Mouse (Mus musculus): ENCODE data around the gene Ppil3. TPM values are rescaled to one million over a fixed set of nuclear protein-coding genes. Genes with fewer than 3 reads are reported as not detected.
A peak's percentile ranks its signal among the peaks of the same experiment; 100 is the strongest.

The Ppil3 gene
- 56.3 and 56.7 TPM in 2 replicates for polyA plus RNA-seq (2016; fragmentation: Nextera tagmentation; extraction: Ambion mirVana)

DNA sequence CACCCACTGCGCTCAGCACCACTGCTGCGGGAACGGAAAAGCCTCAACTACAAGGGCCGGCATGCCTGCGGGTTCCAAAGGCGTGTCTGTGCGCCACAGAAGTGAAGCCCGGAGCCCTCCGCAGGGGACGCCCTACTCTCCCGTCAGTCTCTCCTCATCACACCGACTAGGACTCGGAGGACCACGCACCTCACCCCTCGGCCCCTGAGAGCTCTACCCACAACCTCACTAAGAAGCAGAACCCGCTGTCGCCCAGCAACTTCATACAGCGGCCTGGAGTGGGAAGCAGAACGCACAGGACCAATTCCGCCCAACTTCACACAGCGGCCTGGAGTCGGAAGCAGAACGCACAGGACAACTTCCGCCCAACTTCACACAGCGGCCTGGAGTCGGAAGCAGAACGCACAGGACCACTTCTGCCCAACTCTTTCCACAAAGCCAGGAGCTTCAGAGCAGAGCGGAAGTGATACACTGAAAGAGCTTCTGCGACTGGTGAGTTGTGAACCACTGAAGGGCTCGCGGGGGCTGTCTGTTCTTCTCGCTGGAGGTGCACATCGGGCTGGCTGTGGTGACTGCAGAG is at the start of gene Ppil3, which contains the start of gene Nif3l1:
Gene Ppil3, minus strand, starts transcription at position 344 of the 580 bp plus-strand sequence.
Gene Nif3l1, plus strand, starts transcription at position 9 of the 580 bp plus-strand sequence.
- peaks cover 23% of the 10 kb centered on the region for H3K4me1 ChIP-seq (replicated peaks)
- H3K4me2 ChIP-seq, result peak within 1 kb of the TSS; percentile 73
- H3K36me3 ChIP-seq, result peaks cover 46% of the 10 kb centered on the region
- WGBS, result under 1% methylated on average over 33 of the region's 33 CpGs
- no peaks in the 10 kb centered on the region for H3K27me3 ChIP-seq
- H3K4me3 ChIP-seq (replicated peaks), result peak within 1 kb of the TSS; percentile 65
- H3K9ac ChIP-seq (replicated peaks), result peak within 1 kb of the TSS; percentile 82
- peak within 1 kb of the TSS; percentile 90 for H3K27ac ChIP-seq
- peak; percentile 91 for ATAC-seq (ENCODE audit: insufficient number of reproducible peaks, insufficient read depth, low FRiP score, low TSS enrichment, low read depth)
- no peaks in the 10 kb centered on the region for H3K9me3 ChIP-seq

DNA sequence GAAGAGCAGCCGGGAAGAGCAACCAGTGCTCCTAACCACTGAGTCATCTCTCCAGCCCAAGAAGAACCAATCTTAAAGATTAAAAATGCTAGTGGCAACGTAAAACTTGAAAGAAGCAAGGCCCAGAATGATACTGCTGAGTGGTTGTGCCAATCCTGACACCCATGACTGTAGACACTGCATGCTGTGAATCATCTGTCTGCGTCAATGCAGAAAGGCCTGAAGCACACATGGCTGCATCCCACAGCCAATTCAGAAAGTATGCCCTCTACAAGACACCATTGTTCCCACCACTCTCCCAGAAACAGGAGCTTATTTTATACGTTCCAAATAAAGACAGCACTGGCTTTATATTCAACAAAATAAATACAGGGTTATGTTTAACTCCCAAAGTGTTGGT is 37.4 kb upstream of the Ppil3 start:
- H3K9ac ChIP-seq (replicated peaks), result no peak overlapping the region
- H3K36me3 ChIP-seq, result peaks cover 85% of the 10 kb centered on the region
- ATAC-seq (ENCODE audit: insufficient number of reproducible peaks, insufficient read depth, low FRiP score, low TSS enrichment, low read depth), result no peak
- no peak overlapping the region for H3K4me2 ChIP-seq
- H3K9me3 ChIP-seq, result no peaks in the 10 kb centered on the region
- no peaks in the 10 kb centered on the region for H3K27me3 ChIP-seq
- H3K4me1 ChIP-seq (replicated peaks), result no peaks in the 10 kb centered on the region
- 90% methylated on average over 4 of the region's 4 CpGs for WGBS
- no peak overlapping the region for H3K27ac ChIP-seq
- H3K4me3 ChIP-seq (replicated peaks), result no peak overlapping the region

GRCm38 (mm10) chr1:58475662-58476061 is 30.4 kb upstream of the Ppil3 start:
- ATAC-seq (ENCODE audit: insufficient number of reproducible peaks, insufficient read depth, low FRiP score, low TSS enrichment, low read depth), result no peak
- no peaks in the 10 kb centered on the region for H3K4me1 ChIP-seq (replicated peaks)
- WGBS, result 97% methylated on average over 8 of the region's 8 CpGs
- no peak overlapping the region for H3K9ac ChIP-seq (replicated peaks)
- no peak overlapping the region for H3K4me2 ChIP-seq
- H3K27ac ChIP-seq, result no peak overlapping the region
- no peak overlapping the region for H3K4me3 ChIP-seq (replicated peaks)
- no peaks in the 10 kb centered on the region for H3K27me3 ChIP-seq
- H3K36me3 ChIP-seq, result peaks cover 86% of the 10 kb centered on the region
- no peaks in the 10 kb centered on the region for H3K9me3 ChIP-seq

DNA sequence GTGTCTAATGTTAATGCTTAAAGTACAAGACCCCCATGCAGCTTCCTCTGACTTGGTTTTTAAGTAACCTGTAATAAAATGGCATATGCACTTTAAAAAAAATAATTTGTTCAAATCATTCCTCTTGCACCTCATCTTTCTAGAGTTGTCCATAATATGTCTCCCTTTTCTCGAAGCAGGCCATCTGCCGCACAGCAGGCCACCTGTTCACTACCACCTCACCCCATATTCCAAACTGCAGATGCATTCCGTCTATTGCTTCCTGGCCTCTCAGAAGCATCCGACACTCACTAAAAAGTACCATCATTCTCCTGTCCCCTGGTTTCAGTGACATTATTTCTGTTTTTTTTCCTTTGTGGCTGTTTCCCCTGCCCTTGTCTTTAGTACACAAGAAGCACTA is 20.3 kb upstream of the Ppil3 start:
- H3K27me3 ChIP-seq, result no peaks in the 10 kb centered on the region
- no peaks in the 10 kb centered on the region for H3K4me1 ChIP-seq (replicated peaks)
- no peak overlapping the region for H3K9ac ChIP-seq (replicated peaks)
- ATAC-seq (ENCODE audit: insufficient number of reproducible peaks, insufficient read depth, low FRiP score, low TSS enrichment, low read depth), result no peak
- no peak overlapping the region for H3K27ac ChIP-seq
- 96% methylated on average over 4 of the region's 4 CpGs for WGBS
- H3K9me3 ChIP-seq, result no peaks in the 10 kb centered on the region
- peaks cover 87% of the 10 kb centered on the region for H3K36me3 ChIP-seq
- no peak overlapping the region for H3K4me2 ChIP-seq
- no peak overlapping the region for H3K4me3 ChIP-seq (replicated peaks)

- peaks cover 87% of the 10 kb centered on the region for H3K36me3 ChIP-seq
- H3K4me1 ChIP-seq (replicated peaks), result no peaks in the 10 kb centered on the region
- no peaks in the 10 kb centered on the region for H3K9me3 ChIP-seq
- no peak overlapping the region for H3K4me2 ChIP-seq
- H3K27ac ChIP-seq, result no peak overlapping the region
- 87% methylated on average over 4 of the region's 4 CpGs for WGBS
- no peak overlapping the region for H3K9ac ChIP-seq (replicated peaks)
- H3K27me3 ChIP-seq, result no peaks in the 10 kb centered on the region
- no peak for ATAC-seq (ENCODE audit: insufficient number of reproducible peaks, insufficient read depth, low FRiP score, low TSS enrichment, low read depth)
- no peak overlapping the region for H3K4me3 ChIP-seq (replicated peaks)
These were observed 19.8 kb upstream of the Ppil3 start for GRCm38 (mm10) chr1:58465042-58465441.

DNA sequence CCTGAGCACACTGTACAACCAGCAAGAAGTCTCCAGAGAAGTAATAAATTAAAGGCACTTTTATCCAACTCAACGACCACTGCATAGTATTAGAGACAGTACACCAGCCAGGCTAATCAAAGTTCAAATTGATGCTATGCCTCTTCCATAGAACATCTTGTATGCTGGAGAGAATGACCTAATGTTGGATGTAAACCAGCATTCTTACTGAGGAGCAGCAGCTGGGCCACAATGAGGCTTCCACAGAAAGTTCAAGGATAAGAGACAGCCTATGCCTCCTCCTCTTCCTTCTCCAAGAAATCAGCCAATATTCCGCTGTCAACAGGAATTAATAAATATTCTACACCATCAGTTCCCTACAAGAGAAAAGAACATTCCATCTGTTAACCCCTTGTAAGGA is 18.6 kb upstream of the Ppil3 start:
- no peak overlapping the region for H3K4me3 ChIP-seq (replicated peaks)
- no peaks in the 10 kb centered on the region for H3K9me3 ChIP-seq
- 95% methylated on average over 2 of the region's 2 CpGs for WGBS
- no peak for ATAC-seq (ENCODE audit: insufficient number of reproducible peaks, insufficient read depth, low FRiP score, low TSS enrichment, low read depth)
- no peaks in the 10 kb centered on the region for H3K4me1 ChIP-seq (replicated peaks)
- H3K36me3 ChIP-seq, result peaks cover 87% of the 10 kb centered on the region
- H3K27ac ChIP-seq, result no peak overlapping the region
- no peak overlapping the region for H3K4me2 ChIP-seq
- no peak overlapping the region for H3K9ac ChIP-seq (replicated peaks)
- no peaks in the 10 kb centered on the region for H3K27me3 ChIP-seq

- peaks cover 95% of the 10 kb centered on the region for H3K36me3 ChIP-seq
- no peaks in the 10 kb centered on the region for H3K27me3 ChIP-seq
- no peaks in the 10 kb centered on the region for H3K9me3 ChIP-seq
- no peak for ATAC-seq (ENCODE audit: insufficient number of reproducible peaks, insufficient read depth, low FRiP score, low TSS enrichment, low read depth)
- H3K27ac ChIP-seq, result no peak overlapping the region
- 95% methylated on average over 3 of the region's 3 CpGs for WGBS
- no peak overlapping the region for H3K4me3 ChIP-seq (replicated peaks)
- no peaks in the 10 kb centered on the region for H3K4me1 ChIP-seq (replicated peaks)
- H3K4me2 ChIP-seq, result no peak overlapping the region
- no peak overlapping the region for H3K9ac ChIP-seq (replicated peaks)
These were observed 15.3 kb upstream of the Ppil3 start for GRCm38 (mm10) chr1:58460566-58460965.

GRCm38 (mm10) chr1:58458867-58459266 is 13.6 kb upstream of the Ppil3 start:
- WGBS, result 96% methylated on average over 2 of the region's 2 CpGs
- no peak overlapping the region for H3K4me2 ChIP-seq
- no peak overlapping the region for H3K9ac ChIP-seq (replicated peaks)
- no peak overlapping the region for H3K27ac ChIP-seq
- ATAC-seq (ENCODE audit: insufficient number of reproducible peaks, insufficient read depth, low FRiP score, low TSS enrichment, low read depth), result no peak
- no peaks in the 10 kb centered on the region for H3K4me1 ChIP-seq (replicated peaks)
- no peaks in the 10 kb centered on the region for H3K9me3 ChIP-seq
- peaks cover 96% of the 10 kb centered on the region for H3K36me3 ChIP-seq
- H3K4me3 ChIP-seq (replicated peaks), result no peak overlapping the region
- no peaks in the 10 kb centered on the region for H3K27me3 ChIP-seq

GRCm38 (mm10) chr1:58458175-58458574 is 12.9 kb upstream of the Ppil3 start:
- Histone ChIP-seq H3K27ac (no peak overlapping the region), H3K27me3 (no peaks in the 10 kb centered on the region), H3K9ac (replicated peaks) (no peak overlapping the region), H3K4me3 (replicated peaks) (no peak overlapping the region), H3K36me3 (peaks cover 96% of the 10 kb centered on the region), H3K4me2 (no peak overlapping the region), H3K4me1 (replicated peaks) (no peaks in the 10 kb centered on the region), H3K9me3 (no peaks in the 10 kb centered on the region)
- WGBS, result 81% methylated on average over 5 of the region's 5 CpGs
- no peak for ATAC-seq (ENCODE audit: insufficient number of reproducible peaks, insufficient read depth, low FRiP score, low TSS enrichment, low read depth)

DNA sequence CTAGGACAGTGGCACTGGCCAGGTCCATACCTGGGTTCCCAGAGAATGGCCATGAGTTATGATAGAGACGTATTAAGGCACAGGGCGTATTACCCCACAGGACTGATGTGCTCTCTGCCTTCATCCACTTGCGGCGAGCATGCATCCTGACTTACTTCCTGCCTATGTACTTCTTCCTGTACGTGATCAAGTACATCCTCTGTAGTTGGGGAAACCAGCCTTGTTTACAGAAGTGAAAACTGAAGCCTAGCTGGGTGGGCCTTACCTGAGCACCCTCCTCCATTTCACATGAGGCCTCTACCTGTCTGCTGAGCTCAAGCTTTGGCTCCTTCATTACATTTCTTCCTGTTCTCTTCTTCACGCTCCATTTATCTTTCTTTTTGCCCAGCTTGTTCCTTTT is 9.0 kb upstream of the Ppil3 start:
- H3K4me2 ChIP-seq, result no peak overlapping the region
- no peaks in the 10 kb centered on the region for H3K27me3 ChIP-seq
- H3K4me3 ChIP-seq (replicated peaks), result no peak overlapping the region
- no peak overlapping the region for H3K27ac ChIP-seq
- ATAC-seq (ENCODE audit: insufficient number of reproducible peaks, insufficient read depth, low FRiP score, low TSS enrichment, low read depth), result no peak
- H3K9me3 ChIP-seq, result no peaks in the 10 kb centered on the region
- 91% methylated on average over 6 of the region's 6 CpGs for WGBS
- H3K4me1 ChIP-seq (replicated peaks), result no peaks in the 10 kb centered on the region
- peaks cover 94% of the 10 kb centered on the region for H3K36me3 ChIP-seq
- H3K9ac ChIP-seq (replicated peaks), result no peak overlapping the region

GRCm38 (mm10) chr1:58448396-58448795 is 3.1 kb upstream of the Ppil3 start:
- H3K4me1 ChIP-seq (replicated peaks), result peaks cover 23% of the 10 kb centered on the region
- H3K4me2 ChIP-seq, result no peak overlapping the region
- no peak overlapping the region for H3K27ac ChIP-seq
- H3K27me3 ChIP-seq, result no peaks in the 10 kb centered on the region
- H3K36me3 ChIP-seq, result peaks cover 57% of the 10 kb centered on the region
- ATAC-seq (ENCODE audit: insufficient number of reproducible peaks, insufficient read depth, low FRiP score, low TSS enrichment, low read depth), result no peak
- H3K4me3 ChIP-seq (replicated peaks), result no peak overlapping the region
- H3K9ac ChIP-seq (replicated peaks), result no peak overlapping the region
- WGBS, result 89% methylated on average over 7 of the region's 7 CpGs
- H3K9me3 ChIP-seq, result no peaks in the 10 kb centered on the region

DNA sequence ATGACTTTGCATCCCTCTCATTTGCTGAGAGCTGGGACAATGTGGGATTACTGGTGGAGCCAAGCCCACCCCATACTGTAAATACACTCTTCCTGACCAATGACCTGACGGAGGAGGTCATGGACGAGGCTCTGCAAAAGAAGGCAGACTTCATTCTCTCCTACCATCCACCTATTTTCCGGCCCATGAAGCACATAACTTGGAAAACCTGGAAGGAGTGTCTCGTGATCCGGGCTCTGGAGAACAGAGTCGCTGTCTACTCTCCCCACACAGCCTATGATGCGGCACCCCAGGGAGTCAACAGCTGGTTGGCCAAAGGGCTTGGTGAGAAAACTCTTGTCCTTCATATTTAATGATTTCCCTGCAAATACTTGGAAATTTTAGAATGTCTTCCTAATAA is 2.5 kb upstream of the Ppil3 start:
- H3K36me3 ChIP-seq, result peaks cover 50% of the 10 kb centered on the region
- WGBS, result 93% methylated on average over 7 of the region's 7 CpGs
- peaks cover 23% of the 10 kb centered on the region for H3K4me1 ChIP-seq (replicated peaks)
- H3K27ac ChIP-seq, result no peak overlapping the region
- no peak overlapping the region for H3K9ac ChIP-seq (replicated peaks)
- H3K4me3 ChIP-seq (replicated peaks), result no peak overlapping the region
- no peaks in the 10 kb centered on the region for H3K27me3 ChIP-seq
- no peak for ATAC-seq (ENCODE audit: insufficient number of reproducible peaks, insufficient read depth, low FRiP score, low TSS enrichment, low read depth)
- no peak overlapping the region for H3K4me2 ChIP-seq
- H3K9me3 ChIP-seq, result no peaks in the 10 kb centered on the region

Measured in limb, embryonic 12.5 days (tissue).